Mouse (Mus musculus) midbrain, embryonic 16.5 days (tissue): ENCODE results near the gene Rps4x. TPM values are rescaled to one million over a fixed set of nuclear protein-coding genes. Genes with fewer than 3 reads are reported as not detected.
A peak's percentile ranks its signal among the peaks of the same experiment; 100 is the strongest.

ENCODE experiments used
- ATAC-seq: fragments of 200-750 bp; cut with Nextera tagmentation; 2 replicates; pipeline ENCODE4 v1.8.0; 2017; ENCODE audit warnings: moderate TSS enrichment
- H3K27ac ChIP-seq: fragments of 300-500 bp; sonication (generic); 2 replicates; pipeline ENCODE4 v1.5.1; 2014; ENCODE audit warnings: mild to moderate bottlenecking, low read length, mixed read lengths
- H3K27me3 ChIP-seq: fragments of 300-500 bp; sonication (generic); 2 replicates; pipeline ENCODE4 v1.6.1; 2014; ENCODE audit warnings: low read depth, low read length, mixed read lengths; ENCODE audit not compliant: control insufficient read depth, insufficient read depth
- H3K36me3 ChIP-seq: fragments of 300-500 bp; sonication (generic); 2 replicates; pipeline ENCODE4 v1.6.1; 2014; ENCODE audit warnings: mild to moderate bottlenecking, low read length, moderate library complexity, mixed read lengths; ENCODE audit not compliant: control insufficient read depth, insufficient read depth
- H3K4me1 ChIP-seq: fragments of 300-500 bp; sonication (generic); 2 replicates; pipeline ENCODE4 v1.6.1; 2014; ENCODE audit warnings: mild to moderate bottlenecking, low read length, mixed read lengths; ENCODE audit not compliant: control insufficient read depth, insufficient read depth
- H3K4me2 ChIP-seq: fragments of 300-500 bp; sonication (generic); 2 replicates; pipeline ENCODE4 v1.6.1; 2014; ENCODE audit warnings: mild to moderate bottlenecking, low read length, mixed read lengths
- H3K4me3 ChIP-seq: fragments of 300-500 bp; sonication (generic); 2 replicates; pipeline ENCODE4 v1.5.1; 2014; ENCODE audit warnings: low read depth, mild to moderate bottlenecking, low read length, moderate library complexity, mixed read lengths
- H3K9ac ChIP-seq: fragments of 300-500 bp; sonication (generic); 2 replicates; pipeline ENCODE4 v1.6.1; 2014; ENCODE audit warnings: low read depth, low read length, mixed read lengths
- H3K9me3 ChIP-seq: fragments of 300-500 bp; sonication (generic); replicated peaks from 2 replicates; pipeline ENCODE4 v1.6.1; 2014; ENCODE audit warnings: mild to moderate bottlenecking, low read length, mixed read lengths; ENCODE audit not compliant: control insufficient read depth, poor library complexity, severe bottlenecking
- WGBS: fragments of 180-500 bp; shearing (Covaris S2); extraction: QIAGEN DNeasy Blood & Tissue Kit; methylation state at CpG from one replicate; pipeline ENCODE4 v1.1.7; 2014; 5-methylcytosine and 5-hydroxymethylcytosine counted together
- polyA plus RNA-seq: library from polyadenylated mRNA; unstranded; fragments of >200 nt; fragmentation: Nextera tagmentation; extraction: Ambion mirVana; gene quantifications from 2 replicates; pipeline ENCODE4 v1.2.1, GENCODE M21; 2015

The Rps4x gene
- polyA plus RNA-seq, 1 experiment from 2014 or later: 342 TPM

- no peaks in the 10 kb centered on the region for H3K36me3 ChIP-seq
- H3K4me2 ChIP-seq: no peak overlapping the region
- H3K4me1 ChIP-seq: peaks cover 6% of the 10 kb centered on the region; the same call in 1 of the 2 replicates
- no peak for ATAC-seq
- H3K9me3 ChIP-seq: no peaks in the 10 kb centered on the region
- no peak overlapping the region for H3K4me3 ChIP-seq
- no peaks in the 10 kb centered on the region for H3K27me3 ChIP-seq
- no peak overlapping the region for H3K9ac ChIP-seq
- 67% methylated on average over 3 of the region's 3 CpGs for WGBS
- H3K27ac ChIP-seq: no peak overlapping the region
Observed at GRCm38 (mm10) chrX:102170900-102171299, 18.3 kb downstream of the Rps4x start.

GRCm38 (mm10) chrX:102170135-102170534 lies 19.1 kb downstream of the Rps4x start:
- Histone ChIP-seq H3K4me3 (no peak overlapping the region), H3K4me2 (no peak overlapping the region), H3K27ac (no peak overlapping the region), H3K4me1 (peaks cover 6% of the 10 kb centered on the region; the same call in 1 of the 2 replicates), H3K9me3 (no peaks in the 10 kb centered on the region), H3K36me3 (no peaks in the 10 kb centered on the region), H3K27me3 (no peaks in the 10 kb centered on the region), H3K9ac (no peak overlapping the region)
- no peak for ATAC-seq
- WGBS: 27% methylated on average over 3 of the region's 3 CpGs

- 47% methylated on average over 1 of the region's 1 CpGs for WGBS
- no peak overlapping the region for H3K4me3 ChIP-seq
- no peaks in the 10 kb centered on the region for H3K27me3 ChIP-seq
- H3K36me3 ChIP-seq: no peaks in the 10 kb centered on the region
- no peak overlapping the region for H3K4me2 ChIP-seq
- H3K4me1 ChIP-seq: peaks cover 6% of the 10 kb centered on the region; the same call in 1 of the 2 replicates
- H3K27ac ChIP-seq: no peak overlapping the region
- no peak for ATAC-seq
- H3K9me3 ChIP-seq: no peaks in the 10 kb centered on the region
- no peak overlapping the region for H3K9ac ChIP-seq
Observed at GRCm38 (mm10) chrX:102169724-102170123, 19.5 kb downstream of the Rps4x start.

GRCm38 (mm10) chrX:102166986-102167385 lies 22.2 kb downstream of the Rps4x start:
- ATAC-seq: 0 out of 2 replicates have a peak, but pooled peaks have one; percentile 25
- peaks cover 6% of the 10 kb centered on the region; the same call in 1 of the 2 replicates for H3K4me1 ChIP-seq
- 24% methylated on average over 6 of the region's 6 CpGs for WGBS
- no peak overlapping the region for H3K4me3 ChIP-seq
- H3K36me3 ChIP-seq: no peaks in the 10 kb centered on the region
- no peak overlapping the region for H3K4me2 ChIP-seq
- H3K27me3 ChIP-seq: no peaks in the 10 kb centered on the region
- 0 out of 2 replicates have a peak overlapping the region, but pooled peaks have one; percentile 14 for H3K9ac ChIP-seq
- peak overlapping the region; percentile 38 for H3K27ac ChIP-seq
- no peaks in the 10 kb centered on the region for H3K9me3 ChIP-seq

- ATAC-seq: no peak
- Histone ChIP-seq H3K4me3 (no peak overlapping the region), H3K9me3 (no peaks in the 10 kb centered on the region), H3K4me2 (no peak overlapping the region), H3K4me1 (peaks cover 6% of the 10 kb centered on the region; the same call in 1 of the 2 replicates), H3K27ac (peak overlapping the region; percentile 38), H3K27me3 (no peaks in the 10 kb centered on the region), H3K36me3 (no peaks in the 10 kb centered on the region), H3K9ac (0 out of 2 replicates have a peak overlapping the region, but pooled peaks have one; percentile 14)
- 23% methylated on average over 5 of the region's 5 CpGs for WGBS
Observed at GRCm38 (mm10) chrX:102166521-102166920, 22.7 kb downstream of the Rps4x start.

- Histone ChIP-seq H3K27me3 (no peaks in the 10 kb centered on the region), H3K4me1 (peaks cover 6% of the 10 kb centered on the region; the same call in 1 of the 2 replicates), H3K9ac (no peak overlapping the region), H3K9me3 (no peaks in the 10 kb centered on the region), H3K4me3 (no peak overlapping the region), H3K27ac (no peak overlapping the region), H3K36me3 (no peaks in the 10 kb centered on the region), H3K4me2 (no peak overlapping the region)
- WGBS: 71% methylated on average over 4 of the region's 4 CpGs
- ATAC-seq: no peak
Observed at GRCm38 (mm10) chrX:102163529-102163928, 25.7 kb downstream of the Rps4x start.

GRCm38 (mm10) chrX:102163096-102163495 lies 26.1 kb downstream of the Rps4x start:
- Histone ChIP-seq H3K9ac (no peak overlapping the region), H3K27me3 (no peaks in the 10 kb centered on the region), H3K4me2 (no peak overlapping the region), H3K4me1 (peaks cover 6% of the 10 kb centered on the region; the same call in 1 of the 2 replicates), H3K36me3 (no peaks in the 10 kb centered on the region), H3K4me3 (no peak overlapping the region), H3K27ac (no peak overlapping the region), H3K9me3 (no peaks in the 10 kb centered on the region)
- no peak for ATAC-seq
- WGBS: 47% methylated on average over 2 of the region's 2 CpGs

GRCm38 (mm10) chrX:102160528-102160927 lies 28.7 kb downstream of the Rps4x start:
- 62% methylated on average over 2 of the region's 2 CpGs for WGBS
- no peak overlapping the region for H3K4me3 ChIP-seq
- H3K27me3 ChIP-seq: no peaks in the 10 kb centered on the region
- no peaks in the 10 kb centered on the region for H3K4me1 ChIP-seq
- no peak overlapping the region for H3K27ac ChIP-seq
- no peak overlapping the region for H3K9ac ChIP-seq
- H3K36me3 ChIP-seq: no peaks in the 10 kb centered on the region
- no peak for ATAC-seq
- no peaks in the 10 kb centered on the region for H3K9me3 ChIP-seq
- H3K4me2 ChIP-seq: no peak overlapping the region

- H3K4me1 ChIP-seq: no peaks in the 10 kb centered on the region
- no peak for ATAC-seq
- H3K36me3 ChIP-seq: no peaks in the 10 kb centered on the region
- no peaks in the 10 kb centered on the region for H3K27me3 ChIP-seq
- no peak overlapping the region for H3K4me3 ChIP-seq
- H3K9me3 ChIP-seq: no peaks in the 10 kb centered on the region
- 61% methylated on average over 2 of the region's 2 CpGs for WGBS
- H3K4me2 ChIP-seq: no peak overlapping the region
- no peak overlapping the region for H3K27ac ChIP-seq
- H3K9ac ChIP-seq: no peak overlapping the region
Observed at GRCm38 (mm10) chrX:102159778-102160177, 29.4 kb downstream of the Rps4x start.
